Mouse (Mus musculus) fibroblast of lung, adult 2 months (primary cell): ENCODE data around the gene Ust.

Experiments
- DNase-seq: peaks from one replicate; pipeline ENCODE4 v3.0.0-alpha.2; 2011; ENCODE audit warnings: low read depth

Ust gene

DNA sequence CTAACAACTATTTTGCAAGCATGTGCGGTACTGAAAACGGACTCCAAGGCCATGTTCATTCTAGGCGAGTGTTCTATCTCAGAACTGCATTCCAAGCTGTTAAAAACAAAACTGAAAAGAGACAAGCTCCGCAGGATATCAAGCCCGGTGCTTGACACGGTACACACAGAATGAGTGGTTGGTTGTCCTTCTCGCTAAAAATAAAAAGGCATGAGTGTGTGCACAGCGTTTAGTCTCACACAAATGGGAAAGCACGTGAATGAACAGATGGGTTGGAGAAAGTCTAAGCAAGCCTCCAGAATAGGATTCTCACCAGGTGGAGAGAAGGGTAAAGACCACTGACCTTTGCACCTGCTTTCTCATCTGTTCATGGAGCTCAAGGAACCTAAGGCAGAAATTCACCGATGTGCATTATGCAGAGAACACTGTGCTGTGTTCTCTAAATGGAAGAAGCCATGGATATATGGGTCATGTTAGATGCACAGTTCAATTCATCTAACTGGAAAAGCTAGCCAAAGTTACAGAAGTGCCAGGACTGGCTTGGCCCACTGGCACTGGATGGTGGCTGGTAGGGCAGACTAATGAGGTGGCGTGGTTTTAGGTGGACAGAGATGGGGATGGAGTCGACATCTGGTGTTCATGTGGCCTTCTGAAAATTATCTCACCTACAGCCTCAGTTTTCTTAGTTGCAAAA lies 90.8 kb downstream of the Ust start:
- no peak for DNase-seq

DNA sequence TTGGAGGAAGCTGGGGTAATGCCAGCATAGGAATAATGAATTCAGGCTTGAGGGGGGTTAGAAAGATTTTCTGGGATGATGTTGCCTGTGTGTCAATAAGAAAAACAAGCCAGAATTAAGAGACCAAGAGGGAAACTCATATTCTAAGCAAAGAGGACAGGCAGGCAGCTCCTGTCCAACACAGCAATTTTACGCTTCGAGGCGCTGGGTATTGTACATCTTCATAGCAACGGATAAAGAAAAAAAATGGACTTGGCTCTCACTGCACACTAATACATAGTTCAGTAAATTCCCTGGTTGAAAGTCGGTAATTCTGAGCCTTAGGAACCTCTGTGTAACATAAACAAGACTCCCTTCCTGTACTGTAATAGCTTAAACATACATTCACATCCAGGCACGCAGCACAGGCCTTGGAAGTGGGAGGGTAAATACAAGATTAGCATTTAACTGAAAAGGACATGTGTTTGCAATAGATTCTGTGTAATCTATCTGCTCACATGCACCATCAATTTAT lies 99.1 kb downstream of the Ust start:
- DNase-seq, result no peak

DNA sequence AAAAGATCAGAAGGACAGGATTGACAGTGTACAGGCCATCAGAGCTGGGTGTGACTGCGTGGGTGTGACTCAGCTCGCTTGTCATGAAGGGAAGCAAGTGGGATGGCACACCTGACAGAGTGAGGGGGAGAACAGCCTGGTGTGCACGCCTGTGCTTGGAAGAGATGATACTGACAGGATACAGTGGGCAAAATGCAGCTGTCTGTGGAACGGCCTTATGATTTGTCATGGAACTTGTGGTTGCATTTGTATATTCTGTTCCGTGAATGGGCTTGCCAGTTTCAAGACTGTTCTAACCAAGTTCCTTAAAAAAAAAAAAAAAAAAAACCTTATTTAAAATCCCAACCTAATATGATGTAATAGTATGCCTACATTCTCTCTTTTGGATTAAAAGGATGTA lies 103.2 kb downstream of the Ust start:
- no peak for DNase-seq

DNA sequence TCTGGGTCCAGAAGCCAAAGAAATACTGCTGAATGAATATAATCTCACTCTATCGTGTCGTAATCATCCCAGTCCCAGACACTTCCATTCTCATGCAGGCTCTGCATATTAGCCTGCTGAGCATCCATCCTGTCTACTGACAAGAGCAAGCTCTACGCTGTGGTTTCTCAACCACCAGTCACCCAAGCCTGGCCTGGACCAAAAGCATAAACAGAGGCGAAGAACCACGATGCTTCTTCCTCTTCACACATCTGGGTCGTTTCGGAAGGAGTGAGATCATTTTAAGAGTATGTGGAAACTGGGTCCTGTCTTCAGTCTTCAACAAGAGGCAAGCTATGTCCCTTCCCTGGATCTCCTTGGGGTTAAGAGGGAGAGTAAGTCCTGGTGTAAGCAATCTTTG lies 103.6 kb downstream of the Ust start:
- no peak for DNase-seq

DNA sequence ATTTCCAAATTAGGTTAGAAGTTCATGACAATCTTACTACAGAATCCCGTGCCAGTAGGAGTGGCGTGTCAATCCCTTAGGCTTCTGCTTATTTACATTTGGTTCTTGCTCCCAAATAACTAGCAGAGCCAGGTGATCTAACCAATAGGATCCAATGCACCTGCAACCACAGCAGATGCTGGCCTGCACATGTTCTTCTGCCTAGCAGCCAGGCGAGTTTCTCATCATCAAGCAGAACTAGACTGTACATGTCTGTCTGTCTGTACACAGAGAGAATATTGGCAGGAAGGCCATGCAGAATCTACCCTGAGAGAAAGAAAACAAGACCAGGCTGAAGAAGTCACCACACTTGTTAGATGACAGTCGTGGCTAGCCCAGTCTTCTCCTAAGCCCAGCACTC lies 113.5 kb downstream of the Ust start:
- DNase-seq, result no peak

DNA sequence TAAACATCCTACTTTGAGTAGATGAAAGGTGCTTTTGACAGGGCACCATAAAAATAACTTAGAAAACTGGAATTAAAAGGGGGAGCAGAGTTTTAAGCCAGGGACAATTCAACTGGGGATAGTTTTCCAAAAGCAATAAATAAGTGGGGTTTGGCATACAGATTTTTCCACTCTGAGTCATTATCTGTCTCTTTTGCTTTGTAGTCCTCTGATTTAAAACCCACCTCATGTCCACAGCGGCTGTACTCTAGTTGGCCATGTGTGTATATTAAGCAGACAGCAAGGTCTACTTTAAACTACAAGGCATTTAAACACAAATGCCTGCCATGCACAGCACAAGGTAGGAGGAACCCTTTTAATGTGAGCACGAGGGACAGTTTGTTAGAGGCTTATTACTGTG lies 126.4 kb downstream of the Ust start:
- DNase-seq, result no peak

DNA sequence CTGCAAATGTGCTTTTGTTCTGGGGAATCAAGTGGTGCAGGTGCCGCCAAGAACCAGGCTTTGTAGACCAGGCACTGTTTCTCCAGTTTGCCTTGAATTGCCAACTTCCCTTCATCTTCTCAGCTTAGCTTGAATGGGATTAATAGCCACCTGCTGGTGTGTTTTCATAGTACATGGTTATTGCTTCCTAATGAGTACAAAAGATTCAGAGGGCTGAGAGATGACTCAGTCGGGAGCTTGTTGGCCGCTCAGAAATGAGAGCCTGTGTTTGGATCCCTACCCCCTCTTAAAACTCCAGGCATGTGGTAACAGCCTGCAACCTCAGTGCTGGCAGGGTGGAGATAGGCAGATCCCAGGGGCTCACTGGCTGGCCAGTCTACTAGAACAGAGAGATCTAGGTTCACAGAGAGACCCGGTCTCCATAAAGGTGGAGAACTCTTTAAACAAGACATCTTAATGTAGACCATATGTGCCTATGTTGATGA lies 127.3 kb downstream of the Ust start:
- DNase-seq, result peak; percentile 80

DNA sequence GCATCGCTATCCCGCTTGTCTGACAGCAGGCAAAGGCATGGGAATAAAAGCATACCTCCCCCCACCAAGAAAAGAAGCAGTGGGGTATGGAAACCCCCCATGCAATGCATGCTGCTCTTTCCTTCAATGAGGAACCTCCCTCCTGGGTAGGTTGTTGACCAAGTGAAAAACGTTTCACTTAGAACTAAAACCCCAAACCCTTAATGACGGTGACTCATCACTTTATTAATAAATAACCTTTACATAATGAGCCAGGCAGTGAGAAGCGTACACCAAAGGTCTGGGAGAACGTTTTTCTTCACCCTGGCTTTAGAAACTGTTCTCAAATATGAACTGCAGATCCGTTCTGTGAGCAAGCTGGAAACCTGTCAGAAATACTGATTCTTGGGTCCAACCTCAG lies 130.4 kb downstream of the Ust start:
- DNase-seq, result no peak

DNA sequence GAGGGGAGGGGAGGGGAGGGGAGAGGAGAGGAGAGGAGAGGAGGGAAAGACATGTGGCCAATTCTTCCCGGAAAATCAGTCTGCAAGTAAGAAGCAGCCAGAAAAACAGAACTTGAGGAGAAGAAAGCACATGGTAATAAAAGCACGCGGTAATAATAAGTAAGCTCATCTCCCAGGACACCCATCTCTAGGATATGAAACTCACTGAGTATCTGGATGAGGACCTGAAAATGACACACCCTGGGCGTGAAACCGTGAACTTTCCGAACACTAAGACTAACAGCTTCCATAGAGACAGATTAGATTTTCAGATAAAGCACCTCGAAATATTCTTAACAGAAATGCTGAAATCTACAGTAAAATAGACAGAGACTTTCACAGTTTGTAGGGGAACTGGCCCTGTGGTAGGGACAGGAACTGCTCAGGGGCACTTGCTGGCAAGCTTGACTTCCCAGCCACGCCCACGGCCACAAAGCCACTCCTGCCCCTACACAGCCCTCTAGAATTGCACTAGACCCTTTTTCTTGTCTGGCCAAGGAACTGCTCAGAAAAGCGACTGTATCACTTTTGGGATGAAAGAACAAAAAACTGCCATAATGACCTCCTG lies 148.6 kb downstream of the Ust start:
- no peak for DNase-seq

DNA sequence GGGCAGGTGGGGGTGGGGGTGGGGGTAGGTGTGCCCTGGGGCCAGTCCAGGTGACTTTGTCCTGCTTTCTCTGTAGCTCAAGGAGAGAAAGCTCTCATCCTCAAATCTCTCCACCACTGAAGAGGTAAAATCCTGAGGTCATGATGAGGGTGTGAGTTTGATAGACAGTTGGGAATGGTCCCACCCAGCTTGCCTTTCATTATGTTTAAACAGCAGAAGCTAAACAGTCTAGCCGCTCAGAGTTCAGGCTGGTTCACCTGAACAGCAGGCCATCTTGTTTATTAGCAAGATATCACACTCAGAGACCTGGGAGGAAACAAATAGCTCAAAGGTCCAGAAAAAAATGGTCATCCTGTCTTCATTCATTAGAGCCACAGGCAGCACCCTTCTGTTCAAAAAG lies 152.8 kb downstream of the Ust start:
- no peak for DNase-seq

DNA sequence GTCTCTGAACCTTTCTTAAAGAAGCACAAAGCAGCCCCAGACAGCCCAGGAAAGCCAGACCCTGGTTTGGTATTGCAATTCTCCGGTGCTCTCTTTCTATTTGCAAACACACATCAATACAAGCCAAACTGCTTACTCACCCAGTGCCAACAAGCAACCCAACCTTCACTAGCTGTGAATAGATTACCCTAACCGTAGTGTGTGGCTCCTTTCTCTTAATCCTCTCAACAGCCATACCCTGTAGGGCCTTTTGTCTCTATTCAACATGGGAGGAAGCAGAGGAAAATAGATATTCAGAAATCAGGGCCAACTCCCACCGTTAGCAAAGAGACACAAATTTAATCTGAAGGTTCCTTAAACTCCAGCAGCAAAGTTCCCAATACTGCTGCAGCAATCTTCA lies 154.4 kb downstream of the Ust start:
- DNase-seq, result no peak

DNA sequence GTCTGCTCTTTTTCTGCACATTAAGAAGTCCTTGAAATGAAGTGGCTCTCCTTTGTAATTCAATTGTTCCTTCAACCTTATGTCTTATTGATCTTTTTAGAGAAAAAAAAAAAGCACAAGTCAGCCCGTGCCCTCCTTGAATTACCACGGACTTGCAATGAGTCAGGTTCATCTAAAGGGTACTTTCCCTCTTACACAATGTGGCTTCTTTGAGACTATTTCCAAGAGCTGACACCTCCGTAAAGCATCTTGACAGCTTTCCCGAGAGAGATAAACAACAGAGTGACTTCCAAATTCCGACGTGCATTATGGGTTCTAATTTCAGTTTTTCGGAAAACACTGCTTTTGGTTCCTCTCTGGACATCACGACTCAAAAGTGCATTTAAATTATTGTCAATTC lies 155.3 kb downstream of the Ust start:
- DNase-seq, result no peak

DNA sequence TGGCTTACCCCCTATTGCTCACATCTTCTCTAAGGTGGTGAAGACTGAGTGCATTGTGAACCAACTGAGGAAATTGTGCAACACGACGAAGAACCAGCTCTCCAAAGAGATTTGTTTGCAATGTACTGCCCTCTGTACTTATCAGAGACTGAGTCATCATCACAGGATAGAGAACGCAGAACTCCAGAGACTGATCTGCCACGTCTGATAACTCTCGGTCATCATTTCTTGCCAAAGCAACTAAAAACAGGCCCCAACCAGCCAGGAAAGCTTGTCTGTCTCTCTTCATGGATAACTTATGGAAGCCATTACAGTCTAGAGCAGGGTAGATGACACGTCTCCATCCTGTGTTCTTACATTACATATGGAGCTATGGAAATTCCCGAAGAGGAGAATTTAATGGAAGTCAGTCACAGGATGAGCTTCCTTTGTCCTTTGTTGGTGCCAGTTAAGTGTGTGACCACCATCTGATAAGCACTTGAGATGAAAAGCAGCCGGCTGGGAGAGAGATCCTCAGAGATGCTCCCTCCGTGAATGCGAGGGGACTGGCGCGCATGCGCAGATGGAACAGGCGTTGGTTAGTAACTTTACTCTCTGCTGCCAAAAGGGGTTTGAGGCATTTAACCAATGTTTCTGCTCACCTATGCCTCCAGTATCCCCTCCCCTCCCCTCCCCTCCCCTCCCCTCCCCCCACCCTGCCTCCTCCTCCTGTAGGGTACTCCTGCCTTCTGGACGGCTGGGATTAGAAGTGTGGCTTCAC lies 160.2 kb downstream of the Ust start:
- DNase-seq, result peak; percentile 13

DNA sequence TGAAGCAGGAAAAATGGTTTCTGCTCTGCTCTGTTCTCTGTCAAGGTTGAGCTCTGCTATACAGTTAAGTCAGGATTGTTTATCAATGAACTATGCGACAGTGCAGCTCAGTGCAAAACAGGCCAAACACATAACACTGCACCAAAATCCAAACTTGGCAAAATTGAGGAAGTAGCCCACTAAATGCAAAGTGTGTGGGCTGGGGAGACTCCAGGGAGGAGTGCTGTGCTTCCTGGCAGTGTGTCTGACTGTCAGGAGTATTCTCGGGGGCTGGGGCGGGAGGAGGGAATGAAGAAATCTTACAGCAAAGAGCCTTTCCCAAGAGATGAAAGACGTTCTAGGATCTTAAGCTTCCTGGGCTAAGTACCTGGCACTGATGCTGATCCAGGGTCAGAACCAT lies 165.1 kb downstream of the Ust start:
- no peak for DNase-seq

DNA sequence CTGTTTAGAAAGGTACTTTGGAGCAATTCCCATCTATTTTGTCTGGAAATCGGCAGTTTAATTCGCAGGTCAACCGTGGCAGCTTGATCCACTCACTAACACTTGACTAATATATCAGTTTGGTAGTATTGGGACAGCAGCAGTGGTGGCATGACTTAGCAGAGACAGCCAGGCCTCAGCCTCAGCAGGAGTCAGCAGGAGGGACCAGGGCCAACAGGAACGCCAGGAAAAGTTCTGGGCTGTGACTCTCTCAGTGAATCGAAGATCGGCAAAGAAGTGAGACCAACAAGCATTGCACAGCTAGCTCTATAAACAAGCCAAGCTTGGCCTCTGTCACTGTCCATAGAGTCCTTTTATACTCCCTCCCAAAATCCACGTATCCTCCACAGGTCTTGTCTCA lies 168.0 kb downstream of the Ust start:
- DNase-seq, result no peak

DNA sequence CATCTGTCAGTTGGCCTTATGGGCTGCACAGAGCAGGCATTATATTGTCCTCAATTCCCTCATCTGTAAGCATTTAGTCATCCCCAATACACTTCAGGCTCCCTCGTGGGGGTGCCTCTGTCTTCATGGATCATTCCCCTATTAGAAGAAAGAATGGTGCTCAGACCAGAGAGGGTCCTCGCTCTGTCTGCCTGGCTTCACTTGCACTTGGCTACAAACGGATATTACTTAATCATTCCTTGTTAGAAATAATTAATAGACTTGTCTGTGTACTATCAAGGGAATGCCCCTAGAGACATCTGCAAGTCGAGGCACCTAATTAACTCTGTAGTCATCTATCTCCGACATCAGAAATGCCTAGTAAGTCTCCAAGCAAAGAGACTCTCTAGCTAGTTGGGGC lies 171.1 kb downstream of the Ust start:
- no peak for DNase-seq

DNA sequence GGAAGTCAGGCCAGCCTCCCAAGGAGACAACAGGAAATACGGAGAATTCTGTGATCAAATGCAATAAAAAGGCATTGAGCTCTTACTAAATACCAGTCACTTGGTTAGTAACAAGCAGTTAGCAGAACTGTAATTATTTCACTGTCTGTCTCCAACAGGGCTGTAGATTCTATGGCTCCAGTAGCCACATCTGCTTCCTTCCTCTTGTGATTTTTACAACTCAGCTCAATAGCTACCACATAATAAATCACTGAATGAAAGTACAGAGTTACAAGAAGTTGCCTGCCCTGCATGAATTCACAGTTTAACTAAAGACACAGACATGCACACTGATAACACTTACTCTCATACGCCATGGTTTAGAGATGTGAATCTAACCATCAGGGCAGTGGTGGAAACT lies 176.1 kb downstream of the Ust start:
- no peak for DNase-seq

DNA sequence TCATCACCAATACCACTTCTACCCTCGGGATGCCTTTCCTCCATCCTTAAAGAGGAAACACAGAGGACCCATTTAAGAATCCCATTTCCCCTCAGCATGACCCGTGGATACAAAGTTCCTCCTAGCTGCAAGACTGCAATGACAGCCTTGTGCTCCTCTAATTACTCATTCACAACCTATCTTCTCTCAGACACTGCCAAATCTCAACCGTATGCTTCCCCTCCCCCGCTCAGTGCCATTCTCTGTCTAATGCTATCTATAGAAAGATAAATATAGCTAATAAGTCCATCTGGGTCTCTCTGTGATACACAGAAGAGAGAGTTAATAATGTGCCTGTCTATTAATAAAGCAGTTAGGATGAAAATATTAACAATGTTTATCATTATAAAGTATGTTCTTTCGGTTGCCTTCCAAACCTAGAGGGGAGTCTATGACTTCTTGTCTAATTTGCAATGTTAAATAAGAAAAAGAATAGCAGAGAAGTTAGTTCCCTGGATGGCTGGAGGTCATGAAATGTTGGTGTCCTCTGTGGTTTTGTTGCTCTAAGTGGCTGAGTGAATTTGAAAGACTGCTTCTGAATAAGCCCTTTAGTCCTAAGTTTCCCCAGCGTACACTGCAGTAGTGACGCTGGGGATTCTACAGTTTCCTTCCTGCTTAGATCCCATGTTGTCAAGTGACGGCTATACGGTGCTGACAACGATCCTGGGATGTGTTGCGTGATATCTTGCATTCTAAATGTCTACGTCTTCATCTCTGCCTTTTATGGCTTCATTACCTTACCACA lies 178.8 kb downstream of the Ust start:
- no peak for DNase-seq

DNA sequence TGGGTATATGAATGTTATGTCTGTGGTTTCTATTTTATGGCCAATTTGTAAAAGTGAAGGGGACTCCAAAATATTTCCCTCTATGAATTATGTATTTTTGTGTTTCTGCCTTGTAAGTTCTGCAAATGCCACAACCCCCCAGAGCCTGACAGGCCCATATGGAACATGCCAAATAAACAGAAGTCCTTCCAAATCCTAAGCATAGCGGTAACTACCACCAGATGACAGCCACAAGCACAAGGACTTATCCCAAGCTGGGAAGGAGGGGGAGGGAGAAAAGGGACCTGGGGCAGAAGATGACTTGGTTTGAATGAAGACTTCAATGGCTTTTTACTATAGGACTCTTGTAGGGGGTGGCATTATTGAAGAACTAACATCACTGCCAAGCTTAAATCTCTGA lies 182.0 kb downstream of the Ust start:
- DNase-seq, result no peak

DNA sequence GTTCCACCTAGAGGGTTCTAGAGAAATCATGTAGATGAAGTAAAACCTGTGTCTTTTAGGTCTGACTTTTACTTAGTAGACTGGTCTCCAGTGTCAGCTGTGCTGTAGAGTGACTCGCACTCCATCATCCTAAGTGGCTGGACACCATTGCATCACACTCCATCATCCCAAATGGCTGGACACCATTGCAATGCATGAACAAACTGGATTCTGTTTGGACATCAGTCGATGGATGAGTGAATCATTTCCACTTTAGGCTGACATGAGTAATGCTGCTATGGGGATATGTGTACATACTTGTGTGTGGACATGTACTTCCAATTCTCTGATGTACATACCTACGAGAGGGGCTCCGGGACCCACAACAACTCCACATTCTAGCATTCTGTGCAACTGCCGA lies 187.7 kb downstream of the Ust start:
- DNase-seq, result no peak

DNA sequence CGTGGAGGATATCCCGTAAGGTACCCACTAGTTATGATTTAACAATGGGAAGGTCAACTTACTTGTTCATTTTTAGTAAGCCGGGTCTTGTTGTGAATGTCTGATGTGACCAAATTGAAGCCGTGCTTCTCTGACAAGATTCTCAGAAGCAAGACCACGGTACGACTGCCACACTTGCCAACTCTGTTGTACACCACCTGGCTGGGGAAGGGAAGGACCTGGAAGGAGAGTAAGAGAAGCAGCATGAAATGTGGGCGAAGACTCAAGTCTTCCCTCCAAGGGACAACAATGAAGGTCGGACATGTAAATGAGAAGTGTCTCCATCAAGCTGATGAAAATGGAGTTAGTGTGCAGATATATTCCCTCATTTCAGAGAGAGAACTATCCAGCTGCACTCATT lies 188.6 kb downstream of the Ust start:
- DNase-seq, result no peak

DNA sequence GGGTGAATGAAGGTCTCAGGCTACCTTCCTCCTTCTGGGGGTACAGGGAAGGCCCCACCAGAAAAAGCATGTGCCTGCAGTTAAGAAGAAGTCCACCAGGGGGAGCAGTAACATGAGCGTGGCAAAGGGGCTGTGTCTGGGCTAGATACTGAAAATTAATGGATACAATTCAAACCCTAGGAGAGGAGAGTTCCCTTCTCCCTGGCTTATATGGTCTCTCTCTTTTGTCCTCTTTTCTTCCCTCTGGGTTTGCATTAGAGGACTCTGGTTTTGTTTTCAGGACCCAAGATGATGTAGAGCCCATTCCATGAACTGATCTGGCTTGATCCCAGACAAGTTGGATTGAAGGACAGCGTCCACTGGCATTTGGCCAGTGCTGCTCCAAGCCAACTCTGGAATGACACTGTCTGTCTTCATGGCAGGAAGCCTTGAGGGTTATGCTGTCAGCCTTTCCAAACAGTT lies 195.3 kb downstream of the Ust start:
- DNase-seq, result peak; percentile 34
